Mouse (Mus musculus): ENCODE data around the gene Ly6g6d. TPM values are rescaled to one million over a fixed set of nuclear protein-coding genes. Genes with fewer than 3 reads are reported as not detected.
A peak's percentile ranks its signal among the peaks of the same experiment; 100 is the strongest.

Ly6g6d gene
- polyA plus RNA-seq, 1 experiment from 2014 or later = 4.4 TPM

DNA sequence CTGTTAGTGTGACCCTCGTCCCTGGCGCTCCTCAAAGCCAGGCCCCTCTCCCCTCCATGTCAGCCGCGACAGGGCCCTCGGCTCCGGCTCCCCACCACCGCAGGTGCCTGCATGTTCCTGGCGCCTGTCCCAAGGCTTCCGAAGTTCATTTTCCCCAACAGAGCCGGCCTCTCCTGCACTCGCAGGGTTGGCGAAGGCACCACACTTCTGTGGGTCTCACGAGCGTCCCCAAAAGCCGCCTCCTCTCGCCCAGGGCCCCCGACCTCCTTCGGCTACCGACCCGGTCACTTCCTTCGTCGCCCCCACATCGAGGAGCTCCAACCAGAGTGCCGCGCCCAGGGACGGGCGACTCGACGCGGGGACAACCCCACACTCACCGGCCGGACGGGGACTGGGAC lies 42.9 kb upstream of the Ly6g6d start:
- Histone ChIP-seq H3K9ac (replicated peaks; ENCODE audit: low read length) (peak overlapping the region; percentile 97), H3K4me1 (ENCODE audit: insufficient read depth, low read length) (peaks cover 24% of the 10 kb centered on the region), H3K27ac (ENCODE audit: low read length) (peak overlapping the region; percentile 81), H3K4me3 (ENCODE audit: low read length) (peak overlapping the region; percentile 96), H3K27me3 (ENCODE audit: insufficient read depth, low read length) (no peaks in the 10 kb centered on the region), H3K9me3 (ENCODE audit: low read length) (no peaks in the 10 kb centered on the region), H3K4me2 (replicated peaks; ENCODE audit: low read depth, low read length) (peak overlapping the region; percentile 90), H3K36me3 (ENCODE audit: insufficient read depth, low read length) (peaks cover 44% of the 10 kb centered on the region)
- ATAC-seq (ENCODE audit: low FRiP score, low TSS enrichment) = peak; percentile 16
- WGBS = under 1% methylated on average over 33 of the region's 33 CpGs

GRCm38 (mm10) chr17:35115046-35116019 lies 37.5 kb upstream of the Ly6g6d start, which contains the start of gene Ly6g5b:
Gene Ly6g5b (minus strand): TSS chr17:35115428.
- WGBS = 81% methylated on average over 8 of the region's 8 CpGs
- Histone ChIP-seq H3K4me3 (ENCODE audit: low read length) (no peak within 1 kb of the TSS), H3K9ac (replicated peaks; ENCODE audit: low read length) (no peak within 1 kb of the TSS), H3K27me3 (ENCODE audit: insufficient read depth, low read length) (no peaks in the 10 kb centered on the region), H3K27ac (ENCODE audit: low read length) (no peak within 1 kb of the TSS), H3K36me3 (ENCODE audit: insufficient read depth, low read length) (peaks cover 47% of the 10 kb centered on the region), H3K4me2 (replicated peaks; ENCODE audit: low read depth, low read length) (no peak within 1 kb of the TSS), H3K9me3 (ENCODE audit: low read length) (no peaks in the 10 kb centered on the region), H3K4me1 (ENCODE audit: insufficient read depth, low read length) (peaks cover 8% of the 10 kb centered on the region)
- no peak for ATAC-seq (ENCODE audit: low FRiP score, low TSS enrichment)

GRCm38 (mm10) chr17:35111774-35112173 lies 33.9 kb upstream of the Ly6g6d start:
- Histone ChIP-seq H3K4me3 (ENCODE audit: low read length) (no peak overlapping the region), H3K4me1 (ENCODE audit: insufficient read depth, low read length) (no peaks in the 10 kb centered on the region), H3K9me3 (ENCODE audit: low read length) (no peaks in the 10 kb centered on the region), H3K36me3 (ENCODE audit: insufficient read depth, low read length) (peaks cover 24% of the 10 kb centered on the region), H3K27ac (ENCODE audit: low read length) (no peak overlapping the region), H3K4me2 (replicated peaks; ENCODE audit: low read depth, low read length) (no peak overlapping the region), H3K27me3 (ENCODE audit: insufficient read depth, low read length) (no peaks in the 10 kb centered on the region), H3K9ac (replicated peaks; ENCODE audit: low read length) (no peak overlapping the region)
- WGBS = 69% methylated on average over 9 of the region's 9 CpGs
- no peak for ATAC-seq (ENCODE audit: low FRiP score, low TSS enrichment)

GRCm38 (mm10) chr17:35108097-35108496 lies 30.2 kb upstream of the Ly6g6d start, which contains the start of gene Ly6g5c:
Gene Ly6g5c (plus strand): TSS chr17:35108279.
- 77% methylated on average over 6 of the region's 6 CpGs for WGBS
- H3K27ac ChIP-seq (ENCODE audit: low read length) = no peak within 1 kb of the TSS
- no peak for ATAC-seq (ENCODE audit: low FRiP score, low TSS enrichment)
- peaks cover 10% of the 10 kb centered on the region for H3K4me1 ChIP-seq (ENCODE audit: insufficient read depth, low read length)
- no peak within 1 kb of the TSS for H3K4me3 ChIP-seq (ENCODE audit: low read length)
- no peaks in the 10 kb centered on the region for H3K9me3 ChIP-seq (ENCODE audit: low read length)
- H3K9ac ChIP-seq (replicated peaks; ENCODE audit: low read length) = no peak within 1 kb of the TSS
- H3K4me2 ChIP-seq (replicated peaks; ENCODE audit: low read depth, low read length) = no peak within 1 kb of the TSS
- no peaks in the 10 kb centered on the region for H3K27me3 ChIP-seq (ENCODE audit: insufficient read depth, low read length)
- 0 out of 2 replicates have a peak, but pooled peaks cover 4% of the 10 kb centered on the region for H3K36me3 ChIP-seq (ENCODE audit: insufficient read depth, low read length)

DNA sequence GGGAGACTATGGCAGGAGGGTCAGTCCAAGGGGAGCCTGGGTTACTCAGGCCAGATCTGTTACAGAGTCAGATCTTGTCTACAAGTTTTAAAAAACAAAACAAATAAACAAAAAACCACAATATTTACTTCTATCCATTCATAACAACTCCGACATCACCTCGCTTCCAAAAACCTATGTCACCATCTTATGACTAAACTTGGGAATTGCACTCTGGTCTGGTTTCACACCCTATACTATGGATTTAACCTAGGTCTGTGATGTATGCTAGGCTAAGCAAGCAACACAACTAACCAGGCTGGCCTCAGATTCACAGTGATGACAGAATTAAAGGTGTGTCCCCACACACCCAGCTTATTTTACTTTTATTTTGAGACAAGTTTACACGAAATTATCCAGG lies 28.7 kb upstream of the Ly6g6d start:
- 76% methylated on average over 3 of the region's 3 CpGs for WGBS
- Histone ChIP-seq H3K27me3 (ENCODE audit: insufficient read depth, low read length) (no peaks in the 10 kb centered on the region), H3K36me3 (ENCODE audit: insufficient read depth, low read length) (peaks cover 19% of the 10 kb centered on the region), H3K9me3 (ENCODE audit: low read length) (no peaks in the 10 kb centered on the region), H3K27ac (ENCODE audit: low read length) (no peak overlapping the region; the same call in 1 of the 2 replicates), H3K4me1 (ENCODE audit: insufficient read depth, low read length) (peaks cover 24% of the 10 kb centered on the region), H3K4me3 (ENCODE audit: low read length) (no peak overlapping the region; the same call in 1 of the 2 replicates), H3K4me2 (replicated peaks; ENCODE audit: low read depth, low read length) (0 out of 2 replicates have a peak overlapping the region, but pooled peaks have one; percentile 46), H3K9ac (replicated peaks; ENCODE audit: low read length) (peak overlapping the region; percentile 51; the same call in 1 of the 2 replicates)
- ATAC-seq (ENCODE audit: low FRiP score, low TSS enrichment) = no peak

GRCm38 (mm10) chr17:35105740-35106389 lies 28.0 kb upstream of the Ly6g6d start:
- peak overlapping the region; percentile 21 for H3K4me3 ChIP-seq (ENCODE audit: low read length)
- peak overlapping the region; percentile 24 for H3K27ac ChIP-seq (ENCODE audit: low read length)
- no peak; the same call in 1 of the 2 replicates for ATAC-seq (ENCODE audit: low FRiP score, low TSS enrichment)
- 21% methylated on average over 13 of the region's 13 CpGs for WGBS
- H3K4me2 ChIP-seq (replicated peaks; ENCODE audit: low read depth, low read length) = peak overlapping the region; percentile 46
- peaks cover 31% of the 10 kb centered on the region for H3K4me1 ChIP-seq (ENCODE audit: insufficient read depth, low read length)
- no peaks in the 10 kb centered on the region for H3K27me3 ChIP-seq (ENCODE audit: insufficient read depth, low read length)
- H3K9ac ChIP-seq (replicated peaks; ENCODE audit: low read length) = peak overlapping the region; percentile 51
- peaks cover 25% of the 10 kb centered on the region for H3K36me3 ChIP-seq (ENCODE audit: insufficient read depth, low read length)
- no peaks in the 10 kb centered on the region for H3K9me3 ChIP-seq (ENCODE audit: low read length)

- 67% methylated on average over 6 of the region's 6 CpGs for WGBS
- H3K9me3 ChIP-seq (ENCODE audit: low read length) = no peaks in the 10 kb centered on the region
- H3K4me1 ChIP-seq (ENCODE audit: insufficient read depth, low read length) = peaks cover 42% of the 10 kb centered on the region
- no peak overlapping the region for H3K9ac ChIP-seq (replicated peaks; ENCODE audit: low read length)
- no peak for ATAC-seq (ENCODE audit: low FRiP score, low TSS enrichment)
- no peak overlapping the region for H3K4me3 ChIP-seq (ENCODE audit: low read length)
- no peaks in the 10 kb centered on the region for H3K27me3 ChIP-seq (ENCODE audit: insufficient read depth, low read length)
- H3K4me2 ChIP-seq (replicated peaks; ENCODE audit: low read depth, low read length) = no peak overlapping the region
- H3K27ac ChIP-seq (ENCODE audit: low read length) = no peak overlapping the region
- H3K36me3 ChIP-seq (ENCODE audit: insufficient read depth, low read length) = peaks cover 34% of the 10 kb centered on the region
Observed at GRCm38 (mm10) chr17:35104754-35105153, 26.9 kb upstream of the Ly6g6d start.

- WGBS = 93% methylated on average over 7 of the region's 7 CpGs
- peaks cover 35% of the 10 kb centered on the region for H3K36me3 ChIP-seq (ENCODE audit: insufficient read depth, low read length)
- no peaks in the 10 kb centered on the region for H3K9me3 ChIP-seq (ENCODE audit: low read length)
- H3K27ac ChIP-seq (ENCODE audit: low read length) = peak overlapping the region; percentile 61; the same call in 1 of the 2 replicates
- ATAC-seq (ENCODE audit: low FRiP score, low TSS enrichment) = no peak
- no peak overlapping the region for H3K4me2 ChIP-seq (replicated peaks; ENCODE audit: low read depth, low read length)
- no peaks in the 10 kb centered on the region for H3K27me3 ChIP-seq (ENCODE audit: insufficient read depth, low read length)
- H3K4me3 ChIP-seq (ENCODE audit: low read length) = no peak overlapping the region
- H3K9ac ChIP-seq (replicated peaks; ENCODE audit: low read length) = no peak overlapping the region
- peaks cover 42% of the 10 kb centered on the region for H3K4me1 ChIP-seq (ENCODE audit: insufficient read depth, low read length)
Observed at GRCm38 (mm10) chr17:35104079-35104478, 26.2 kb upstream of the Ly6g6d start.

DNA sequence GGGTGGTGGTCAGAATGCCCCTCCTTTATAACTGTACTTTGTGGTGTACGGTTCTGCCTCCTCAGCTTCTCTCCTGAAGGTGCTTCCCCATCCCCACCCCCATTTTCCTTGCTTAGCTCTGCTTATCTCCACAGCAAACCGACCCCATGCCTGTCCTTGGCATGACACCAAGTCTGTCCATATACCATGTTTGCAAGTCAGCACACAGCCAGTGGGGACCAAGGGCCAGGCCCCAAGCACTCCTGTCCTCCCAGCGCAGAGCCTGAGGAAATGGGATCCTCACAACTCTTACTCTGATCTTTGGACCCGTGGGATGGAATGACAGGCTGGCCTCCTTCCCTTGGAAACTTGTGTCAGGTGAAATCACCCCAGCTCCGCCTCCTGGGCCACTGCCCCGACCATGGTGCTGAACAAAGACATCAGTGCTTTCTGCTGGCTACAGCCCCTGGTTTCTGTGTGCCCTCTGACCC lies 25.4 kb upstream of the Ly6g6d start:
- Histone ChIP-seq H3K36me3 (ENCODE audit: insufficient read depth, low read length) (peaks cover 42% of the 10 kb centered on the region), H3K4me1 (ENCODE audit: insufficient read depth, low read length) (peaks cover 42% of the 10 kb centered on the region), H3K9me3 (ENCODE audit: low read length) (no peaks in the 10 kb centered on the region), H3K4me2 (replicated peaks; ENCODE audit: low read depth, low read length) (no peak overlapping the region), H3K9ac (replicated peaks; ENCODE audit: low read length) (0 out of 2 replicates have a peak overlapping the region, but pooled peaks have one; percentile 41), H3K4me3 (ENCODE audit: low read length) (no peak overlapping the region), H3K27me3 (ENCODE audit: insufficient read depth, low read length) (no peaks in the 10 kb centered on the region), H3K27ac (ENCODE audit: low read length) (peak overlapping the region; percentile 61; the same call in 1 of the 2 replicates)
- 50% methylated on average over 6 of the region's 6 CpGs for WGBS
- ATAC-seq (ENCODE audit: low FRiP score, low TSS enrichment) = peak; percentile 44; the same call in 1 of the 2 replicates
